Mouse (Mus musculus) A20 (cell line): ENCODE measurements around the gene Slc22a4.
"Not testable (repeated sequence)": the region's sequence is repeated elsewhere in the genome, so short reads cannot be mapped to it uniquely, and the experiment has no call there.

ENCODE experiments used
- DNase-seq: peaks from one replicate; pipeline ENCODE4 v3.0.0-alpha.2; 2011; ENCODE audit warnings: low read depth, low spot score

Slc22a4 gene

DNA sequence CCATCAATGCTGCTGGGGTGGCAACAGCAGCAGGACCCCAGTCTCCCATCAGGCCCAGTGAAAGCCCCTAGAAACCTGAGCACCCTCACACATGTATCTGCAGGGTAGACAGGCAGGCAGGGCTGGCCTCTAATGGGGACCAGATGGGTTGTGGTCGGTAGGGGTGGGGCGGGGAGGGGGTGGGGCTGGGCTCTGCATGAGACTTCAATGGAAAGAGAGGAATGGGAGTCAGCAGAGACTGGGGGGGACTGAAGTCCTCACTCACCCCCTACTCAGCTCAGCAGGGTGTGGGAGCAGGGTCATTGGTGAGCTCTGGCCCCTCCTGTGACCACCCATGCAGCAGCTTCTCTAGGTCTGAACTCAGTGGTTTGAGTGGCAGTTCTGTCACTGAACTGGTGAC, 29.5 kb upstream of the Slc22a4 start:
- DNase-seq: no peak

GRCm38 (mm10) chr11:54056132-54056531, 28.2 kb upstream of the Slc22a4 start:
- DNase-seq: no peak

DNA sequence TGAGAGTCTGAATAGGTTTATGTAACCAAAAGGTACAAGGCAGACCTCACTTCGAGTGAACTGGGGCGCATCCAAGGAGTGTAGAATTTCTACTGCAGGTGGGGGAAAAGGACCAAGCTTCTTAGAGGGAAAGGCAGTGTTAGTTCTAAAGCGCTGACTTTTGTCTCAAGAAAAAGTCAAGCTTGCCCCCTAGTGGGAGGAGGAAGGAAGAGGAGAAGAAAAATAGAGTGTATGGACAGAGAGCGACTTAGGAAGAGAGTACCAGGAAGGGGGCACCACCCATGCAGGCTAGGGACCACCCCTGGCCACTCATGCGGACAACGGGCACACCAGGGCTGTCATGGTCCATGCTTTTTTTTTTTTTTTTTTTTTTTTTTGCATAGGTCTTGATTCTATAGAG, 26.4 kb upstream of the Slc22a4 start:
- peak; percentile 55 for DNase-seq

- DNase-seq: no peak
These were observed 25.2 kb upstream of the Slc22a4 start for GRCm38 (mm10) chr11:54053090-54053489.

DNA sequence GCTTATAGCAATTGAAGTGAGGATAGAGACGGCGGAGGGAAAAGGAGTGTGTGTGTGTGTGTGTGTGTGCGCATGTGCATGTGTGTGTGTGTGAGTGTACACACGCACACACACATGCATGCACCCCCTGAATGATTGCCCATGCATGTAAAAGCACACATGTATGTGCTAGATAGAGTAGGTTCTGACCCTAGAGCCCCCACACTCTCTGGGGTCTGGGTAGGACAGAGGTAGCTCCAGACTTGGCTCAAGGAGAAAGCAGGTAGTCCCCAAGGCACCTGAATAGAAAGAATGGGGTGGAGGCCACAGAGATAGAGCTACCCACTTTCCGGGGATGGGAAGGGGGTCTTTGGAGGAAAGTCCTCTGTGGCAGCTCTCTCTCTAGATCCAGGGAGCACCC, 24.2 kb upstream of the Slc22a4 start:
- no peak for DNase-seq

GRCm38 (mm10) chr11:54051161-54051560, 23.3 kb upstream of the Slc22a4 start:
- DNase-seq: no peak

GRCm38 (mm10) chr11:54050205-54050604, 22.3 kb upstream of the Slc22a4 start:
- no peak for DNase-seq

DNA sequence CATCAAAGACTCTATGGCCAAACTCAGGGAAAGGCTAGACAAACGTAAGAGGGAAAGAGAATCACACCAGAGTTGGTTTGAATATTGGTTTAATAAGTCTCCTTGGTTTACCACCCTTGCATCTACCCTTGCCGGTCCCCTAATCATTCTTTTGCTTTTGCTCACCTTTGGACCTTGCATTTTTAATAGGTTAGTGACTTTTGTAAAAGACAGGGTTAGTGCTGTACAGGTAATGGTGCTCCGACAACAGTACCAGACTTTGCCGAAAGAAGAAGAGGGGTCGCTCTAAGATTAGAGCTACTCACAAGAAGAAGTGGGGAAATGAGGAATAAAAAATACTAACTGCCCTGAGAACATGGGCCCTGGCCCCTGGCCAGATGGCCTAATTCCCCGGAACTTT, 12.8 kb upstream of the Slc22a4 start:
- DNase-seq: no peak

GRCm38 (mm10) chr11:54032872-54033271, 5.0 kb upstream of the Slc22a4 start:
- not testable (repeated sequence) for DNase-seq

DNA sequence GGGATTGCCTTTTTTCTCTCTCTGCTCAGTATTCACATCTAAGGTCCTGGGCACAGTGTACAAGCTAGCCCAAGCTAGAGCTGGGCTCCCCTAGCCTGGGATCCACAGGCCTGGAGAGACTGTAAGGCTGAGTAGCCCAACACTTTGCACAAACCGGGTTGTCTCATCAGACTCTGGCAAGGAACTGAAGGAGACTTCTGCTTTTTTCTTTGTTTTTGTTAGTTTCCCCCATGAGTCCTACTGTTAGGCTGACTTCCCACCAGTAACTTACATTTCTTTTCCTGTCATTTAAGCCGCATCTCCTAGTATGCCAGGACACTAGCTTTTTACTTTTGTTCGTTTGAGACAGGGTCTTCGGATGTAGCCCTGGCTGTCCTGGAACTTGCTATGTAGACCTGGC, 1.1 kb upstream of the Slc22a4 start:
- DNase-seq: no peak

DNA sequence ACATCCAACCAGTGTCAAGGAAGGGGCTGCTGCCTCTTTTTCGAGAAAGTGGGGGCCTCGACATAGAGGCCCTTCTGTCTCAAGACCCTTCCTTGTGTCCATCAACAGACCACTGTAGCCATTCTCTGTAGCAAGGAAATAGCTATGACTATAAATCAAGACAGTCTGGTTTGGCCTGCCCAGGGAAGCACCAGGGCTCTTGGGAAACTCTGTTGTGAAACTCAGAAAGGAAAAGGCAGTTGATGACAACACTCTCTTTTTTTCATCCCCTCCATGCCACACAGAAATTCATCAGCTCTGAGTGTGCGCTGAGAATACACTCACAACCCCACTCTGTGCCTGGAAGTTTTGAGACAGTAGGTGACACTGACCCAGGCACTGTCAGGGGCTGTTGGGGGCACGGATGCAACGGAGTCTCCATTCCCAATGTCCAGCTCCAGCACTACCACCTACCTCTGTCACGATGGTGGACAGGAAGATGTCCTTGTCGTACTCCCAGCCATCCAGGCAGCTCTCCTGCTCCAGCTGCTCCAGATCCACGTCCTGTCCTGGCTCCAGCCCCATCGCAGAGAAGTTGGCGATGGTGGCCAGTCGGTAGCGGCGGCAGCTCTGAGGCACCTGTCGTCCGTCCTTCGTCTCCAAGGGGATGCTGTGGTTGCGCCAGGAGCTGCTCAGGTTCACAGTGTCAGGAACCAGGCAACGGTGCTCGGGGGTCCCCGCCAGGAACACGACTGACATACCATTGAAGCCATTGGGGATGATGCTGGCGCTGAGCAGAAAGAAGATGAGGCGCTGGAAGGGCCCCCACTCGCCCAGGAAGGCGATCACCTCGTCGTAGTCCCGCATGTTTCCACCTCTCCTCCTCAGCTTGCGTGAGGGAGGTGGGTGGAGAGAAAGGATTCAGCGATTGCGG, 503 bp downstream of the Slc22a4 start:
- no peak for DNase-seq

DNA sequence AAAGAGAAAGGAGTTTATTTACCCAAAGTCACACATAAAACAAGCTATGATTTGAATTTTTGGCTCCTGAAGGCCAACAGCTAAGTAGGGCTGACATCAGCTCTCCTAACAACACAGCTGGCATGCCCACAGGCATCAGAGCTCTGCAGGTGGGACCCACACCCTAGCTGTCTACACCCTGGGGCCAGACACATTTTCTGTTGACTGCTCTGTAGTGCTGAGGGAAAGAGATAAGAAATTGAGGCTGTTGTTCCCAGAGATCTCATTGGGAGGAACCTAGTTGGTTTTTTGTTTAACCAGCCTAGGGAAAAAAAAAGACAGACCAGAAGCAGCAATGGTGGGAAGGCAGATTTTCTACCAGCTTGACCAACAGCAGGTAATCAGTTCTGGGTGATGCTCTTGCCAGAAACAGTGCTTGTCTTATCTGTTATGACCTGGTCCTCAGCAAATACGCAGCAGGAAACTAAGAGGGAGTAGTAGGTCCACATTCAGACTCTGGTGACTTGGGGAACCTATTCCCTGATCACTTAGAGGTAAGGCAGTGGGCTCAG, 1.3 kb downstream of the Slc22a4 start:
- no peak for DNase-seq

DNA sequence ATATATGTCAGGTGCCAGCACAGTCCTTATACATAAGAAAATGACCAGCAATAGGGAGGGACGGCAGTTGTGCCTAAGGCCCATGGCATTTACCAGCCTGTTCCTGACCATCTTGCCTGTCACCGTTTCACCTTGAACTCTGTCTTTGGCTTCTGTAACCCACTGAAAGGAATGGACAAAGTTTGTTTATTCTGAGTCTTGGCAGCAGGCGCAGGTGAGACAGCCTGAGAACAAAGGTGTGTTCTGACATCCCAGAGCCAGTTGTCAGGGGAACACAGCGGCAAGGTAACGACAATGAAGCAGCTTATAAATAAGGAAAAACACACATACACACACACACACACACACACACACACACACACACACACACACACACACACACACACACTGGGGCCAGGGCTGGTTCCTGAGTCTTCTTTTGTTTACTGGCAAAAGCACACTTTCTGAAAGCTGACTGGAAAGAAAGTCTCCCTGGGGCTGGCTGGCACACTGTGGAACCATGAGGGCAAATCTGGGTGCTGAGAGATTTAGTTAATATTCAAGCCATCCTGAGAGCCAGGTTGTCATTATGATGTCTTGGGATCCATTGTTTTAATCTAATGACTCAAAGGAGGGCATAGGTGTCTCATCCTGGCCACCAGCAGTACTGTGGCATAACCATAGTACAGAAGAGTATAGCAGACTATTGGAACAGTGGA, 6.3 kb downstream of the Slc22a4 start:
- DNase-seq: no peak

DNA sequence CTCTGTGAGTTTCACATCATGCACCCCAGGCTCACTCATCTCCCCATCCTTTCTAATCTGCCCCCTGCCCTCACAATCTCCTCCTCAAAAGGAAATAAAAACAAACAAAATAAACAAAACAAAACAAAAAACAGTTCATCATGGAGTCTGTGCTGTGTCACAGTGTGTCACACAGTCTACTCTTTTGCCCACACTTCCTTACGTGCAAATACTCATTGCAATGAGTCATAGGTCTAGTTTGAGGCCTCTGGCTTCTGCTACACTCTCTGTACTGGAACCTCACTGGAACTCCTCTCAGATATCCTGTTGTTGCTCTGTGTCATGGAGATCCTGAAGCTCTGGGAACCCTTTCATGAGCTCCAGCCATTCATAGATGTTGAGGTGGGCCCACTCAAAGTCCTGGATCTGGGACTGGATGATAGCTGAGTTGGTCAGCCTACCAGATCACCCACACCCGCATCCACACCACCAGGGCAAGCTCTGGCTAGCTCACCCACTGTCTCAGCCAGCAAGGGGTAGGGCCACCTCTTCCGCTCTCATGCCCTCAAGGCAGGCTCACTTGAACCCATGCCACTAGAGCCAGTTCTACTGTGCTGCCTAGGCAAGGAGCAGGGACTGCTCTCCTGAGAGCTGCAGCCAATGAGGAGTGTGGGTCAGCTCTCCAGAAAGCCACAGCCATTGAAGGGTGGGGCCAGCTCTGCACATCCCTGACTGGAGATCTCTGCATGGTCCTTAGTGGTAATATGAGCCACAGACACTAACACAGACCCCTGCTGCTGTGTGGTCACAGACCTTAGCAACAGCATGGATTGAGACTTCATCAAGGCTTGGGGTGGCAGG, 8.8 kb downstream of the Slc22a4 start:
- no peak for DNase-seq

DNA sequence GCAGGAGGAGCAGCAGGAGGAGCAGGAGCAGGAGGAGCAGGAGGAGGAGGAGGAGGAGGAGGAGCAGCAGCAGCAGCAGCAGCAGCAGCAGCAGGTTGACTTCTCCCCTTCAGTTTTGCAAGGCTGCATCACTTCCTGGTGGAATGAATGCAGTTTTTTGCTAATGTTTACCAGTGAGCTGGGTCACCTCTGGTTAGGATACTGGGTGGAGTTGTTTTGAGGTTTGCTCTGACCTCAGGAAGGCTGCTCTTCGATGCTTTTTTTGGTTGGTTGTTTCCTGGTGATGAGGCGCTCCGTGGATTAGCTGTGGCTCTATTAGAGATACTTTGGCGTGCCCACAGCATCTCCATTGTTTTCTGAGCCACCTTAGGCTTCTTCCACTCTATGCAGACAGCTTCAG, 10.3 kb downstream of the Slc22a4 start:
- no peak for DNase-seq

- no peak for DNase-seq
These were observed 11.8 kb downstream of the Slc22a4 start for GRCm38 (mm10) chr11:54016051-54016450.

DNA sequence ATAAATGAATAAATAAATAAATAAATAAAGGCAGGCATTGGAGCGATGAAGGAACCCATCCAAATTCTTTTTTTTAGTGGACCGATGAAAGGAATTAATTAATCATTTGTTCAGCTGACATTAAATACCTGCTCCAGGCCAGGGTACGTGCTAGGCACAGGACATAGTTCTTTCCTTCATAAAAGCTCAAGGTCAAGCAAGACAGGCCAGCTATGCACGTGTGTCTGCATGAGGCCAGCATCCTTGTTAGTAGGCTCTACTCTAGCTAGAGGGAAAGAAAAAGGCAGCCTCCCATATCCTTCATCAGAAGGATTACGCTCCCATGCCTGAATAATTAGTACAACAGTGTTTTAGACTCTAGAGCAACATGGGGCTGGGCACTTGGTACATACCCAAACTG, 14.9 kb downstream of the Slc22a4 start:
- DNase-seq: no peak

- no peak for DNase-seq
These were observed 16.6 kb downstream of the Slc22a4 start for GRCm38 (mm10) chr11:54011255-54011654.

DNA sequence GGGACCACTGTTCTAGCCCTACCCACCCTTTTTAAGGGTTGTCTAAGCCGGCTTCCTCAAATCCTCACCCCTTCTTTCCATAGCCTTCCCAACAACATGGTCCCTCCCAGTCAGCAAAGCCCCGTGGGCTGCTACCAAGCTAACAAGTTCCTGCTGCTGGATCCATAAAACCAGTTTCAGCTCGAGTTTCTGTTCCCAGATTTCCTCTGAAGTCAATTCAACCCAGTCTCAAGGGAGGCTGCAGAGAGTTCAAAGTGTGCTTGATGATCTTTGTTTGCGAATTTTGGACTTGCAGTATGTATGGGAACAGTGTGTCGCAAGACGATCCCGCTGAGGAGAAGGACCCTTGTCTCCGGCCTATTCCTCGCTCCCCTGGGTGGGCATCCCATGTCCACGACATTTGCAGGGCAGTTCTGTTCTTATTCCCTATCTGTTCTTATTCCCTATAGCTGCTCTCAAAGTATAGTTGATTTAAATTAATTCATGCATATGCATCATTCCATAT, 19.4 kb downstream of the Slc22a4 start:
- no peak for DNase-seq

- DNase-seq: no peak
These were observed 20.2 kb downstream of the Slc22a4 start for GRCm38 (mm10) chr11:54007717-54008116.

GRCm38 (mm10) chr11:54006901-54007300, 21.0 kb downstream of the Slc22a4 start:
- DNase-seq: no peak

DNA sequence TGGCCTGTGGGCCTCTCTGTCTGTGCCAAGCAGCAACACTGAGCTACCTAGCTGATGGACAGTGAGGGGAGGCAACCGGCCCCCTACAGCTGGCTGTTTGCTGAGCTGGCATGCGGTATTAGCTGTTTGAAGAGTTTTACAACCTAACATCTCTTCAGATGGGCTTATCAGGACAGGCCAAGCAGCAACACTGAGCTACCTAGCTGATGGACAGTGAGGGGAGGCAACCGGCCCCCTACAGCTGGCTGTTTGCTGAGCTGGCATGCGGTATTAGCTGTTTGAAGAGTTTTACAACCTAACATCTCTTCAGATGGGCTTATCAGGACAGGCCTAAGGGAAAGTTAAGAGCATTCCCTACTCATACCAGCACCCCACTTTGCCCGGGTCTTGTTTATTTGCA, 21.5 kb downstream of the Slc22a4 start:
- not testable (repeated sequence) for DNase-seq
